Mouse (Mus musculus) mesoderm, embryonic 11.5 days (tissue): ENCODE measurements around the gene Gsta1.
"Not testable (repeated sequence)": the region's sequence is repeated elsewhere in the genome, so short reads cannot be mapped to it uniquely, and the experiment has no call there.

Experiments used
- DNase-seq: peaks from one replicate; pipeline ENCODE4 v3.0.0-alpha.2; 2012; ENCODE audit warnings: low read depth, low spot score

Gsta1 gene

GRCm38 (mm10) chr9:78230461-78230860 is at the start of gene Gsta1:
TSS of gene Gsta1 (plus strand) at chr9:78230656.
- DNase-seq: not testable (repeated sequence)

GRCm38 (mm10) chr9:78182474-78182873 is 48.0 kb upstream of the Gsta1 start, which contains the start of gene Gsta4:
TSS of gene Gsta4 (plus strand) at chr9:78182774.
- DNase-seq: not testable (repeated sequence)

DNA sequence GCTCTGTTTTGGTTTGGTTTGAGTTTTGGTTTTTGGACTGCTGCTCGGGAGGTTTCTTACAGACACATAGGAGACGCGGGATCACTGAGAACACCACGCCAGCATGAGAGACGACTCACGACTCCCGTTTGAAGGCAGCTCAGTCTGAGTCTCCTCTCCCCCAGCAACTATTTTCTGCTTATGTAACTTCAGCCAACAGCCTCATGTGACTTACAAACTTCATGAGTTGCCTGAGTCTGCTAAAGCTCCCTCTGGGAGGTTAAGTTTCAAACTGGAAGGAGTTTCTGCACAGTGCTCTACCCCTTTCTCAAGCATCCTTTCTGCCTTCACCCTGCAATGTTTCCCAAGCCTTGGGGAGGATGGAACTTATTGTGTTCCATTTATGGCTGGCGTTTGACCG is 44.8 kb upstream of the Gsta1 start:
- no peak for DNase-seq

DNA sequence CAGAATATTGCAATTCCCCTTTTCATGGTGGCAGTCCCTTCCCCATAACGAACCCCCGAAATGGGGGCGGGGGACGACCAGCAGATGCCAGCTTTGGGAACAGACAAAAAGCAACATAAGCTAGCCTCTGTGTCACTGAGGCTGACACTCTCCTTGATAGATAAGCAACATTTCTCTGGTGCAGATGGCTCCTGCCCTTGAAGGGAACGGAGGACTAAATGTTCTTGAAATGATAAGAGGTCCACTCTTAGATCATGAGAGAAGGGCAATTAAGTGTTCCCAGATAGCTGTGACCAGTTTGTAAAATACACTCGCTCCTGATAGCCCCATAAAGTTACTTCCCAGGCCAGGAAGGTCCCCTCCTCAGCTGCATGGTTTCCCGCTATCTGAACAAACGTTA is 41.5 kb upstream of the Gsta1 start:
- DNase-seq: no peak

DNA sequence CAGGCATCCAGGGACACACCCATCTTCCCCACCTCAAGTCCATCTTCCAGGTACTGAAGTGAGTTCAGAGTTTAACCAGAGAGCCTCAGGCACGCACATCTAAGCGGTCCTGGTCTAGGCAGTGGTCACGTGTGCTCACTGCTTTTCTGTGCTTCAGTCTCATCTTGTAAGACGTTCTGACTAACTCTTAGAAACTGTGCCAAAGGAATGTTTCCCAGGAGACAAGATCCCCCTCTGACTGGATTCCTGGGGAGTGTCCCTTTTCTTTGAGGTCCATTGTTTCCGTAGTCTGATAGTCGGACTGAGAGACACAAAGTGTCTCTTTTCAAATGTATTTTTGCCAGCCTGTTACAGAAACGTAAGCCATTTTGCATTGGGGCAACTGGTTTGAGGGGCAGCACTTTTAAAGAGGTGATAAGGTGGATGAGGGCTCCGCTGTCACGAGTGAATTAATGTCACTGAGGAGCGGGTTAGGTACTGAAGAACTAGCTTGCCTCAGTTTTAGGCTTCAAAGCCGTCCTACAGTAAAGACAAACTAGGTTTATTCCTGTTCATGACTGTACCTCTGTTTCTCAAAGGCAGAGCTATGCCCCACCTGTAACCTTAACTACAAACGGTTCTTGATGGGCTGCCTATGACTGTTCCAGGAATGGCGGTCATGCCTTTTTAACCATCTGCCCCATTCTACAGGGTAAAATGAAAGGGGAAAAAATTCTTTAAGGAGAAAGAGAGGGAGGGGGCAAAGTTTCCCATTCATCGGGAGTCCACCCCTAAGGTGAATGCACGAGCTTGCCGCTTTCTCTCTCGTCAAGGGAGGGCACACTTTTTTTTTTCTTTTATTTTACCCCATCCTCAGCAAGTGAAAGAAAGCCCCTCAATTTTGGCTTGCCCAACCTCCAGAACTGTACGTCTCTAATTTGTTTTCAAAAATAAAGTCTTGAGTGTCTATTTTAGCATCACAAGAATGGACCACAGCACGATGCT is 39.5 kb upstream of the Gsta1 start:
- peak; percentile 26 for DNase-seq

- peak; percentile 89 for DNase-seq
Observed at GRCm38 (mm10) chr9:78191736-78192135, 38.7 kb upstream of the Gsta1 start.

DNA sequence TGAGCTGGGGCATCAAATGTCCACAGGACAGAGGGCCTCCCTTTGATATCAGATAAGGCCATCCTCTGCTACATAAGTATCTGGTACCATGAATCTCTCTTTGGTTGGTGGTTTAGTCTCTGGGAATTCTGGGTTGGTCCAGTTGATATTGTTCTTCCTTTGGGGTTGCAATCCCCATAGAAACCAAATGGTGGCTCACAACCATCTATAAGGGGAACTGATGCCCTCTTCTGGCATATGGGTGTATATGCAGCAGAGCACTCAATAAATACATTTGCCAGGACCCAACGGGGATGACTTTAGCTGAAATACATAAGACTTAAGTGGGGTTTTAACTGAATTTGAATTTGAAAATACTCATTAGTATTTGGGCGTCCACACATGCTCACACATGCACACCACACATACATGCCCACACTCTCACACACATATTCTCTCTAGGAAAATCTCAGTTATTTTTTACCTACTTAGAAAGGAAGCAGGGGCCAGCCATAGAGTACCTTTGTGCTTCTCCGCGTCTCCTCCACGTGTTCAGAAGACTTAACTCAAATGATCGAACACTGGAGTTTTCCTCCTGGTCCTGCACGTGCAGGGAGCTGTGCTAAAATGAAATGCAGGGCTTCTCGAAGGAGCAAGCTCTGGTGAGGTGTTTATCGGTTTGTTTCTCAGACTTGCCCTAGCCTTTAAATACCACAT is 36.4 kb upstream of the Gsta1 start:
- peak; percentile 75 for DNase-seq

DNA sequence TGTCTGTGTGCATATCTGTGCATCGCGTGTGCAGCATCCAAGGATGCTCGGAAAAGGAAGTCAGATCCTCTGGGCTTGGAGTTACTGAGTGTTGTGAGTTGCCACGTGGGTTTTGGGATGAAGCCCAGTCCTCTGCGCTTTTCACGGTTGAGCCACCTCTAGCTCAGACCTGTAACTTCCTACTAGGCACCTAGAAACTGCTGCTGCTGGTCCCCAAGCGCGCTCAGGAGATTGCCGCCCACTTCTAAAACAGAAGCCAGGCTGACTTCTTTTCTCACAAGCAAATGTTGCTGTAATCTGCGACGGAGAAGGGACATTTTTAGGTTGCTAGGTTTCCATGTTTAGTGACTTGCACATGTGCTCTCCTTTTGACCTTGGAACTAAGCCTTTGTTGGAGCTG is 35.4 kb upstream of the Gsta1 start:
- no peak for DNase-seq

- no peak for DNase-seq
Observed at GRCm38 (mm10) chr9:78197801-78198200, 32.7 kb upstream of the Gsta1 start.

DNA sequence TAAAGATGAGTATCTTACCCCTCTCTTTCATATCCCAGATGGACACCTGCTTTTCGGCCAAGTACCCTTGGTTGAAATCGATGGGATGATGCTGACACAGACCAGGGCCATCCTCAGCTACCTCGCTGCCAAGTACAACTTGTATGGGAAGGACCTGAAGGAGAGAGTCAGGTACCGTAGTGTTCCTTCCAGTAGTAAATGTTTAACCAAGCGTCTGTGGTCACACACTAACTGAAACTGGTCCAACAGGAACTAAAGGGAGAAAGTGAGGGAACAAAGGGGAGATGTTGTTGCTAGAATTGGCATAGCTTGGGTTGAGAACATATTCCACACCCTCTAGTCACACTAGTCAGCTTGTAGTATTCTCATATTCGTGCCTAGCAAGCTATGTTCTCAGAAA is 26.3 kb upstream of the Gsta1 start:
- no peak for DNase-seq

DNA sequence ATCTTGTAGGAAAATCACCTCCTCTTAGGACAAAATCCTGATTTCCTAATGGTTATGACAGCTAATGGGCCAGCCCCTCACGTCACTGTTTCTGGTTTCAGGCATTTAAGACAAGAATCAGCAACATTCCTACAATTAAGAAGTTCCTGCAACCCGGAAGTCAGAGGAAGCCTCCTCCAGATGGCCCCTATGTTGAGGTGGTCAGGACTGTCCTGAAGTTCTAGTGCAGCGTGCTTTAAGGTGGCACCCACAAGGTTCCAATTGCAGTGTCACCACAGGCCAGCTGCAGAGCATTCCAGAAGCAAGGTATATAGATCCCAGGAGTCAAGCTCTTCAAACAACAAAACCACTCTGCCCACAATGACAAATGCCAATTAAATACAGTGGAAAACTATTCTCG is 21.5 kb upstream of the Gsta1 start:
- no peak for DNase-seq

DNA sequence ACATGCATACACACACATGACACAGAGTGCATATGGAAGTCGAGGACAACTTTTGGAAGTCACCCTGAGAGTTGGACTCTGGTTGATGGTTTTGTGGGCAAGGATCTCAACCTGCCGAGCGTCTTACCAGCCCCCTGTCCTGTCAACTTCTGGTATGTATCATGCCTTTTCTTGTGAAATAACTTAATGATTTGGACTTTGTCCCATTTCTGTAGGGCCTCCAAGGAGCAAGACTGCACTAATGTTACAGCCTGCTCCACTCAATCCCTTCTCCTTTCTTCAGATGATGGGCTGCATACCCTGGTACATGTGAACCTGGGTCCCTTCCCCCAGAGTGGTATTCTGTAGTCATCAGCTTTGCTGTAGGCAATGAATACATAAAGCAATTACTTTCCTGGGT is 20.4 kb upstream of the Gsta1 start:
- no peak for DNase-seq

DNA sequence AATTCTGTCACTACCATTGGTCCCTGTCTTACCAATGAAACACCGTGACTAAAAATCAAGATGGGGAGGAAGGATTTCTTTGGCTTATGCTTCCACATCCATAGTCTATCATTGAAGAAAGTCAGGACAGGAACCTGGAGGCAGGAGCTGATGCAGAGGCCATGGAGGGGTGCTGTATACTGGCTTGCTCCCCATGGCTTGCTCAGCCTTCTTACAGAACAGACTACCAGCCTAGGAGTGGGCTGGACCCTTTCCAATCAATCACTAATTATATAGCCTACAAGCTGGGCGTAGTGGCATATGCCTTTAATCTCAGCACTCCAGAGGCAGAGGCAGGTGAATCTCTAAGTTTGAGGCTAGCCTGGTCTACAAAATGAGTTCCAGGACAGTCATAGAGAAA is 19.6 kb upstream of the Gsta1 start:
- no peak for DNase-seq

DNA sequence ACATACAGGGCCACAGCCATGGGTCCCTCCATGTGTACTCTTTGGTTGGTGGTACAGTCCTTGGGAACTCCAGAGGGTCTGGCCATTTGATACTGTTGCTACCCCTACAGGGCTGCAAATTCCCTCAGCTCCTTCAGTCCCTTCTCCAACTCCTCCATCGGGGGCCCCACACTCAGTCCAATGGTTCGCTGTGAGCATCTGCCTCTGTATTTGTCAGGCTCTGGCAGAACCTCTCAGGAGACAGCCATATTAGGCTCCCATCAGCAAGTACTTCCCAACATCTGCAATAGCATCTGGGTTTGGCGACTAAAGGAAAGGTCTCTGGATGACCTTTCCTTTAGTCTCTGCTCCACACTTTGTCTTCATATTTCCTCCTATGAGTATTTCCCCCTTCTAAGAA is 18.9 kb upstream of the Gsta1 start:
- no peak for DNase-seq

DNA sequence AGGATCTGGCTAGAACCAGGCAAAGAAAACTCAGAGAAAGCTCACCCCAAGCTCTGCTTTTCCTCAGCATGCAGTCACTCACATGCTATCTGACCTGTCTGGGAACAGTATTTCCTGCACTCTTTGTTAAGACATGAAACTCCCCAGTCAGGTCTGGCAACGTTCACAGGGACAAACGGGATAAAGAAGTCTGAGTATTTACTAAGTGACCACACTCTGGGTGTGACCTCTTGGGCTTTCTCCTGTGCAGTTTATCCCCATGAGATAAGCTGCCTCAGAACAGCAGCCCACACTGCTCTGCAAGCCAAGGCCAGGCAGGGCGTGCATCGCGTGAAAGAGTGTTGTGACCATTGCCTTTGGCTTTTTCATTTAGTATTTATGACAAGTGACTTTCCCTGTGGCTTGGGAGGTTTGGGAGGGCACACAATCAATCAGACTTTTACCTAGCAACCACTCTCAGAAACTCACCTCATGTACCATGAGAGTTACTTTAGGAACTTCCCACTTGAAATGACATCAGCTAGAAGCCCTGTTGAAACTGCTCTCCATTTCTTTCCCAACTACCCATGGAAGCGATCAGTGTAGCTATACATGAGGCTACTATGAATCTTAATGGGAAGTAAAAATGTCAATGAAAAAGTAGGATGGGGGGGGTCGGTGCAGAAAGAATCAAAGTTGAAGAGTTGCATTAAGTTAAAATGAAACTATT is 18.0 kb upstream of the Gsta1 start:
- DNase-seq: no peak

GRCm38 (mm10) chr9:78217074-78217473 is 13.4 kb upstream of the Gsta1 start:
- no peak for DNase-seq

GRCm38 (mm10) chr9:78222616-78223015 is 7.8 kb upstream of the Gsta1 start:
- DNase-seq: no peak

DNA sequence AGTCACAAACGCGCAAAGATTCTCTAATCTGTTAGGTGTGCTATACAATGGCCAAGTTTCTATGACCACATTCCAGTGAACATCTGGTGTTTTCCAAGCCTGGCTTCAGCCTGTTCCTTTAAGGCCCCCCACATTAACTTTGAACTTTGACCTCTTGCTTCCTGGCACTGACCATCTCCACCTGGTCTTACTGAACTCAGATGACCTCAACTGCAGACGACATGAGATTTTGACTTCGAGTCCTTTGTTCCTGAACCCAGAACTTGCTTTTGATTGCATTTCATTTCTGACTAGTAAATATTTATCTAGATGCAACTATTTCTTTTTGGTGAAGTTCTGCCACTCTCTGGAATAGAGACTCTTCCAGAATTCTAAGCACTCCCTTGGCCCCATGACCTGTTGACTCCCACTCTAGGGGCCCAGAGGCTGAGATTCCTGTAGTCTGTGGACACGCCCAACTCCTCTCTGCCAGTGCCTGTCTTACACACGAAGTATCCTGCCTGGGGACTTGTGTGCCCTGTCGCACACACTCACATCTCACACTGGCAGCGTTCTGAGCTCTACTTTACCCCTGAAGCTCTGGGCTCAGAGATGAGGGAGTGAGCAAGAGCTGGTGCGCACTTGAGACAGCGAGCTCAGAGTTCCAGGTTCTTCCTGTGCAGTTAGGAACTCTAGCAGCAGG is 7.1 kb upstream of the Gsta1 start:
- no peak for DNase-seq

DNA sequence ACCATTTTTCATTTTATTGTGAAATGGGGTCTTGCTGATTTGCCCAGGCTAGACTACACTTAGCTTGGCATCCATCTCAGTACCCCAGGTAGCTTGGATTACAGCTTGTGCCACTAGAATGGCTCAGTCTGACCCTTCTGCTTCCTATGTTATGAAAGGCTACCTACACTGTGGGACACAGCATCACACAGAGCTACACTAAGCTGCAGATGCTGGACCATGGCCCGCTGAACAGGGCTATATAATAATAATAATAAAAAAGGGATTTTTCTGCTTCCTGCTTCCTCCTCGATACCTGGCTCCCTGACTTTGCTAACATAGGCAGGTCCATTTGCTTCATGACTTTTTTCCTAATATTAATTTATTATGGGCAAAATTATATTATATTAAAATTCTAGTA is 6.0 kb upstream of the Gsta1 start:
- no peak for DNase-seq

- DNase-seq: no peak
Observed at GRCm38 (mm10) chr9:78225304-78225703, 5.2 kb upstream of the Gsta1 start.

GRCm38 (mm10) chr9:78228122-78228521 is 2.3 kb upstream of the Gsta1 start:
- DNase-seq: no peak

DNA sequence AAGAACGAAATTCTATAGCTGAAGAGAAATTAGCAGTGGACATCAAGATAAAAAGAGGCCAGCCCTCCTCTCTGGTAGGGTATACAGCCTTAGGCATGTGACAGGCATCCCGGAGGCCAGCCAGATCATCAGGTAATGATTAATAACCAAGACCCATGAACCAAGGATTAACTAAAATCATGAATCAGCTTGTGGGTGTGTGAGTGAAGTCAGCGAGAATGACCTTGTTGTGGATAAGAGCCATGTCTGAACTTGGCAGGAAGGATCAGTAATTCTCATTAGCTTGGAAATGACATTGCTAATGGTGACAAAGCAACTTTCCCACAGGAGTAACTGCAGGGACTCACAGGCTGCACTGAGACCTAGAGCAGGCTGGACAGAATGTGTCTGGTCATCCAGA is 798 bp upstream of the Gsta1 start:
- DNase-seq: not testable (repeated sequence)
